In the genomic region with DNA sequence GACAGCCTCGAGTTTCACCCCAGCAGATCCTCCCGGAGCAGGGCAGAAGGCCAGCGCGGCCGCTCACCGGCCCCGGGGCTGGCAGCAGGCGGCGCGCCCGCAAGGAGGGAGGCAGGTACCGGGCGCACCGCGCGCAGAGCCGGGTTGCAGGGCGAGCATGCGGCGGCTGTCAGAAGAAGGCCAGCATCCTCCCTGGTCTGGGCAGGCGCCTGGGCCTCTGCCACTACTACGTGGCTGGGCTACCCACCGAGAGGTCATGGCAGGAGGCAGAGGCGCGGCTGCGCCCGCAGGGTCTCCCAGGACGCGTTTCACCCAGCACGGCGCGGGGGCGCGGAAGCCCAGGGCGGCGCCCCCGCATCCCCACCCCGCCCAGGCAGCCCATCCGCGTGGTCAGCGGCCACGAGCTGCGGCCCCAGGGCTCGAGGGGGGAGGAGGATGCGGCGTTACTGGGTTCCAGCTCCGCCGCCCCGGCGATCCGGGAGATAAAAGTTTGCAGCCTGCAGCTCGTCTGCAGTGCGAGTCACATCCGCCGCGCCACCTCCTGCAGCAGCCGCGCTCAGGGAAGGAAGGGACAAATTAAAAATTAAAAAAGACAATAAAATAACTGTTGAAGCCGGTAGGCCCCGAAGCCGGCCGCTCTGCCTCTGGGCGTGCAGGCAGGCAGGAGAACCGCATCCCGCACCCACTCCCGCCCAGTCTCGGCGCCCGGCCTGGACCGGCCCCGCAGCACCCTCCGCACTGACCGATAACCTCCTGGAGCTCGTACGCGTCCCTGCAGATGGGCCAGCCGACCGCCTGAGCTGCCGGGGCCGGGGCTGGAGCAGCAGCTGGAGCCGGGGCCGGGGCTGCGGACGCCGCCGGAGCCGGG, we compare ENCODE assay signal across 8 mouse cellular contexts. TPM values are rescaled to one million over a fixed set of nuclear protein-coding genes. Genes with fewer than 3 reads are reported as not detected.
DNase-seq lines count a peak whose midpoint lies in the region; ATAC-seq and TF ChIP-seq lines count a peak whose summit lies in the region.

No protein-coding gene starts in this region.

- no peaks in the 10 kb centered on the region for H3K36me3 ChIP-seq in neural tube, embryonic 13.5 days

- TF ChIP-seq POLR2A in cerebellum, adult 2 months (IDR thresholded peaks at IDR 0.05; ENCODE audit: borderline replicate concordance, insufficient read depth, low read length), result no peak

- under 1% methylated on average over 84 of the region's 87 CpGs for WGBS in cerebellum, adult 2 months
- under 1% methylated on average over 78 of the region's 87 CpGs for WGBS in neural tube, embryonic 13.5 days

- peak; percentile 59 for ATAC-seq in frontal cortex, adult (ENCODE audit: low TSS enrichment)
- peak; percentile 83 for ATAC-seq in neural tube, embryonic 13.5 days (ENCODE audit: low read depth)

- TF ChIP-seq CTCF in cerebellum, adult 2 months (IDR thresholded peaks at IDR 0.05; ENCODE audit: borderline replicate concordance, insufficient read depth, low read depth, low read length), result no peak
- peak; percentile 12; the same call in 1 of the 2 replicates for TF ChIP-seq CTCF in layer of hippocampus, adult 2 months (conservative IDR thresholded peaks at IDR 0.05)

- H3K4me2 ChIP-seq in neural tube, embryonic 13.5 days, result peak overlapping the region; percentile 88

- H3K9me3 ChIP-seq in neural tube, embryonic 13.5 days, result no peaks in the 10 kb centered on the region

- DNase-seq in MN1 (ENCODE audit: low spot score), result peak; percentile 8
- peak; percentile 86 to 88 for DNase-seq in cerebellum, adult 2 months
- peak; percentile 69 for DNase-seq in heart, postnatal 4 days
- DNase-seq in layer of hippocampus, adult 2 months (ENCODE audit: low spot score in 2 of 2), result peak; percentile 29 to 39
- peak; percentile 32 to 45 for DNase-seq in lung, adult 18-20 months
- DNase-seq in thymus, postnatal 0 days (ENCODE audit: low spot score), result peak; percentile 54

- peak overlapping the region; percentile 96 for H3K9ac ChIP-seq in neural tube, embryonic 13.5 days

- H3K4me3 ChIP-seq in cerebellum, adult 2 months (replicated peaks; ENCODE audit: insufficient read depth, low read depth, low read length), result peak overlapping the region; percentile 77
- peak overlapping the region; percentile 91 for H3K4me3 ChIP-seq in layer of hippocampus, adult 2 months
- peak overlapping the region; percentile 92 for H3K4me3 ChIP-seq in neural tube, embryonic 13.5 days

- H3K27ac ChIP-seq in cerebellum, adult 2 months (ENCODE audit: insufficient read depth, low read length), result peak overlapping the region; percentile 78
- H3K27ac ChIP-seq in layer of hippocampus, adult 2 months, result peak overlapping the region; percentile 92
- peak overlapping the region; percentile 95 for H3K27ac ChIP-seq in neural tube, embryonic 13.5 days (replicated peaks)

- H3K4me1 ChIP-seq in cerebellum, adult 2 months (ENCODE audit: control insufficient read depth, insufficient read depth, low read length), result peaks cover 7% of the 10 kb centered on the region
- peaks cover 29% of the 10 kb centered on the region for H3K4me1 ChIP-seq in neural tube, embryonic 13.5 days (replicated peaks)

- H3K27me3 ChIP-seq in cerebellum, adult 2 months (ENCODE audit: control insufficient read depth, insufficient read depth, low read length), result no peaks in the 10 kb centered on the region
- H3K27me3 ChIP-seq in neural tube, embryonic 13.5 days, result 0 out of 2 replicates have a peak, but pooled peaks cover 4% of the 10 kb centered on the region

RNA-seq across cellular contexts. Expression of gene Stk39, which starts 0.9 kb away (rescaled TPM):
- 47.9 and 49.8 TPM in 2 replicates for polyA plus RNA-seq in cerebellum, adult 2 months (2012; rRNA removed)
- total RNA-seq in heart, postnatal 4 days (2021), result 100 to 1,000 TPM; 160 to 163 TPM
- total RNA-seq in layer of hippocampus, adult 2 months (2021), result 10 to 100 TPM; 71.8 to 75.3 TPM
- 34.5 and 35.8 TPM in 2 replicates for polyA plus RNA-seq in neural tube, embryonic 13.5 days (2015; fragmentation: Nextera tagmentation; extraction: Ambion mirVana)
- polyA plus RNA-seq in thymus, postnatal 0 days (2015; fragmentation: Nextera tagmentation; extraction: Ambion mirVana), result 13.1 and 14.7 TPM in 2 replicates

Comparison
In these comparisons a context has a peak if more than half of its experiments do, and no peak if none do; other contexts are left out.
1. Peak in every context shown above with its lines: DNase-seq, ATAC-seq, H3K4me3 ChIP-seq and H3K27ac ChIP-seq.
2. DNase-seq: peak in every context shown above with its lines; median percentile 87 in cerebellum, adult 2 months; 69 in heart, postnatal 4 days; 54 in thymus, postnatal 0 days; 38 in lung, adult 18-20 months; 34 in layer of hippocampus, adult 2 months; 8 in MN1.